Mouse (Mus musculus) MEL (cell line): ENCODE results near the gene Fam161b.

ENCODE experiments used
- CTCF ChIP-seq, 3 experiments: IDR thresholded peaks in 2 of 3; conservative IDR thresholded peaks in 1 of 3; 2 replicates each; pipeline ENCODE4 v1.5.1; 2011 to 2012; ENCODE audit warnings: low read length in 3 of 3, low read depth in 2 of 3, mild to moderate bottlenecking in 2 of 3, improper control_type of control experiment in 1 of 3, inconsistent platforms in 1 of 3, mixed read lengths in 1 of 3, moderate library complexity in 1 of 3; ENCODE audit not compliant: control insufficient read depth in 1 of 3, insufficient read depth in 1 of 3, poor library complexity in 1 of 3, severe bottlenecking in 1 of 3
- EP300 ChIP-seq, 2 experiments: IDR thresholded peaks; 2 replicates each; pipeline ENCODE4 v1.6.1; 2011; ENCODE audit warnings: improper control_type of control experiment in 2 of 2, low read length in 2 of 2, low read depth in 1 of 2, mild to moderate bottlenecking in 1 of 2
- JUND ChIP-seq: IDR thresholded peaks from 2 replicates; pipeline ENCODE4 v1.6.1; 2011; ENCODE audit warnings: low read depth, mild to moderate bottlenecking, improper control_type of control experiment, low read length
- POLR2A ChIP-seq, 2 experiments: IDR thresholded peaks; 2 replicates each; pipeline ENCODE4 v1.6.1; 2011 to 2012; ENCODE audit warnings: low read length in 2 of 2, mild to moderate bottlenecking in 2 of 2, control low read depth in 1 of 2, improper control_type of control experiment in 1 of 2, low read depth in 1 of 2, moderate library complexity in 1 of 2; ENCODE audit not compliant: control insufficient read depth in 1 of 2, insufficient read depth in 1 of 2, poor library complexity in 1 of 2
- TAL1 ChIP-seq: IDR thresholded peaks from 2 replicates; pipeline ENCODE4 v1.6.1; 2012; ENCODE audit warnings: mild to moderate bottlenecking, inconsistent platforms, low read length, moderate library complexity, mixed read lengths

DNA sequence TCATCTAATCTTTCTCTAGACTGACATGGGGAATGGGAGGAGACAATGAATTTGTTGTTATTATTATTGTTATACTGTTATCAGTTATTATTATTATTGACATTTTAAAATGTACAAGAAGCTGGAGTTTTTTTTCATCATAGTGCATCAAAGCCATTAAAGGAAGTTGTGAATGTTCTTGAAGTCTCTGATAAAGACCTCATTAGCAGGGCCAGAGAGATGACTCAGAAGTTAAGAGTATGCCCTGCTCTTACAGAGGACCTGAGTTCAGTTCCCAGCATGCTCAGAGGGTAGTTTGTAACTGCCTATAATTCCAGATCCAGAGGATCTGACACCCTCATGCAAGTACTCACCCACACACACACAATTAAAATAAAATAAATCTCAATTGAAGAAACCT, 36.1 kb upstream of the Fam161b start:
- TF ChIP-seq POLR2A (IDR thresholded peaks at IDR 0.05; ENCODE audit: control insufficient read depth in 1 of 2, insufficient read depth in 1 of 2, low read depth in 1 of 2, low read length in 2 of 2, poor library complexity in 1 of 2), result no peak
- no peak for TF ChIP-seq CTCF (IDR thresholded peaks at IDR 0.05 in 2 of 3, conservative IDR thresholded peaks at IDR 0.05 in 1 of 3; ENCODE audit: control insufficient read depth in 1 of 3, insufficient read depth in 1 of 3, low read depth in 2 of 3, low read length in 3 of 3, poor library complexity in 1 of 3, severe bottlenecking in 1 of 3)
- TF ChIP-seq EP300 (IDR thresholded peaks at IDR 0.05; ENCODE audit: low read depth in 1 of 2, low read length in 2 of 2), result peak; percentile 43 to 75
- TF ChIP-seq JUND, result 0 out of 2 replicates have a peak, but pooled peaks have one; percentile 32
- no peak for TF ChIP-seq TAL1
